Mouse (Mus musculus) neural tube, postnatal 0 days (tissue): ENCODE measurements around the gene Gm17720. TPM values are rescaled to one million over a fixed set of nuclear protein-coding genes. Genes with fewer than 3 reads are reported as not detected.

Source experiments
- polyA plus RNA-seq: library from polyadenylated mRNA; unstranded; fragments of >200 nt; fragmentation: Nextera tagmentation; extraction: Ambion mirVana; gene quantifications from 2 replicates; pipeline ENCODE4 v1.2.1, GENCODE M21; 2015

The Gm17720 gene
- polyA plus RNA-seq, result not detected in 2 replicates

GRCm38 (mm10) chr8:110102653-110103052, at the start of gene Gm17720:
Gene Gm17720, minus strand, starts transcription at chr8:110102753.

GRCm38 (mm10) chr8:110100907-110101306, 1.6 kb downstream of the Gm17720 start, which contains the start of gene Gm21964:
Gene Gm21964, plus strand, starts transcription at chr8:110101207.

GRCm38 (mm10) chr8:110079282-110080221, 23.0 kb downstream of the Gm17720 start, which contains the start of gene Zfp612:
Gene Zfp612, plus strand, starts transcription at chr8:110079746.

GRCm38 (mm10) chr8:110039659-110040058, 62.9 kb downstream of the Gm17720 start, which contains the start of gene Chst4:
Gene Chst4, minus strand, starts transcription at chr8:110039740.

Other genes with a start within 250 kb of the Gm17720 start
- gene Phlpp2, start 234.2 kb downstream of the Gm17720 start, polyA plus RNA-seq, result 4.2 and 5.0 TPM in 2 replicates
- 1.6 and 1.7 TPM in 2 replicates for gene Marveld3, start 140.6 kb downstream of the Gm17720 start, polyA plus RNA-seq
- gene Tat, start 112.3 kb downstream of the Gm17720 start, polyA plus RNA-seq, result not detected in 2 replicates
- not detected in 2 replicates for gene Chst4, start 63.0 kb downstream of the Gm17720 start, polyA plus RNA-seq
- gene Zfp612, start 23.0 kb downstream of the Gm17720 start, polyA plus RNA-seq, result 17.2 and 19.5 TPM in 2 replicates
- not detected in 2 replicates for gene Gm21964, start 1.5 kb downstream of the Gm17720 start, polyA plus RNA-seq
- gene Calb2, start 65.5 kb upstream of the Gm17720 start, polyA plus RNA-seq, result 96.3 and 111 TPM in 2 replicates
- 5.9 and 6.3 TPM in 2 replicates for gene Cmtr2, start 112.9 kb upstream of the Gm17720 start, polyA plus RNA-seq
- 0.22 and 0.46 TPM in 2 replicates for gene Hydin, start 164.2 kb upstream of the Gm17720 start, polyA plus RNA-seq